Mouse (Mus musculus): ENCODE results near the gene Fga. TPM values are rescaled to one million over a fixed set of nuclear protein-coding genes. Genes with fewer than 3 reads are reported as not detected.

Gene Fga
- polyA plus RNA-seq (2014; fragmentation: Illumina TruSeq; extraction: RNeasy Lipid Tissue Mini Kit (QIAGEN cat#74804); ENCODE audit: low read depth, low replicate concordance): 10.9 TPM

DNA sequence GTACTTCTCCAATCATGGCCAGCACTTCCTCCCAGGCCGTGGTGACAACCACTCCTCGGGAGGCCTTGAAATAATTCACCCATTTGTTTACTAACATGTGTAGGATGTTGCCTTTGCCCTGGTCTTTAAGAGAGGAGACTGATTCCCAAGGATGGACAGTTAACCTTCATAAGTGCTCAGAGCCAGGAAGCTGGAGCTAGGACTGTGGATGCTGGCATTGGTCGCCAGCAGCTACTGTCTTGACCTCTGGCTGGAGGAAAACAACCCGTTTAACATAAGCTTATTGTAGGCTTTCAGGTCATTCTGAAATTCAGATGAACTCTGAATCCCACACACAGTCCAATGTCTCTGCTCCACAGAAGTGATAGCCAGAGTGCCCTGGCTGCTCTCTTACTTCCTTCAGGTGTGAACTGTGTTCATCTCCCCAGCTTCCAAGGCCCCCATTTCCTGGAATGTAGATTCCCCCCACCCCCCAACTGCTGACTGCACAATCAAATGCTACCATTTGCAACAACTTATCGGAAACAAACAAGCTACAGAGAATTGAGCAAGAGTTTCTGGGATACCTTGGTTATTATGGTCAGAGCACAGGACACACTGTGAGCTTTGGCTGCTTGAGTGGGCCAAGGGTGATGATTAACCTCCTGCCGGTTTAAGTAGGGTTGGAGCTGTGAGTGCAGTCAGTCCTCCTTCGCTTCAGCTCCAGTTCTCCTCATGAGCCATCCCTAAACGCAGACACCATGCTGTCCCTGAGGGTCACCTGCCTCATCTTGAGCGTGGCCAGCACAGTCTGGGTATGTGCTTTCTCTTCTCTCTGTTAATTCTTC, at the start of gene Fga:
Gene Fga (plus strand): TSS at position 602 of the 827 bp plus-strand sequence.

DNA sequence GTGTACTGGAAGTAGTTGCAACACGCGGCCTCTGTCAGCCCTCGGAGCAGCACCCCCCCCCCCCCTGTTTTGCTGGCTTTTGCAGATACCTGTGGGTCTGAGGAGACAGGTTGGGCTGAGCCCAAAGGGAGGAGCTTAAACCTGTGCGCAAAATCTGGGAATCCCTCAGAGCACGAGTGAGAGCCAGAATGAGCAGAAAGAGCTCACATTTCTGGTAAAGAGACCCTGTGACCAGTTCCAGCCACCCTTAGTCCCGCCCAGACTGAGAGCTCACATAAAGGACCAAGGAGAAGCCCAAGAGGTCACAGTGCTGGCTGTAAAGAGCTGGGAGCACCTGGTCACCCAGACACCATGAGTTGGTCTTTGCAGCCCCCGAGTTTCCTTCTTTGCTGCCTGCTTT, 18.3 kb upstream of the Fga start, which contains the start of gene Fgg:
Gene Fgg (plus strand): TSS at position 168 of the 400 bp plus-strand sequence.

DNA sequence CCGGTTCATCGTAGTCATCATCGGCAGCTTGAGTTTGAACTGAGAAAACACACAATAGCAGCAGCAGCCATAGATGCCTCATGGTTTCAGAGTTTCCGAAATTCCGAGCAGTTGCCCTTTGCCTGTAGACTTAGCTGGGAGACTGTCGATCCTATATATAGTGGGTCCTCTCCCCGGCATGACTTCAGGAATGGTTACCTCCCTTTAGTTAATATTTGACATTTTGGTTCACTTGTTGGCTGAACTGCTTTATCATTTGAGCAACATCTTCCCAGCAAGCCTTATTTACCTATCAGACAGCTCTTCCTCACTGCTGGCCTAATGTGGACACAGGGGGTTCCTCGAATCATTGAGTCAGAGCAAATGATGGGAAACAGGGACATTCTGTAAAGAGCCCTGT, 23.8 kb downstream of the Fga start, which contains the start of gene Fgb:
Gene Fgb (minus strand): TSS at position 184 of the 400 bp plus-strand sequence.

DNA sequence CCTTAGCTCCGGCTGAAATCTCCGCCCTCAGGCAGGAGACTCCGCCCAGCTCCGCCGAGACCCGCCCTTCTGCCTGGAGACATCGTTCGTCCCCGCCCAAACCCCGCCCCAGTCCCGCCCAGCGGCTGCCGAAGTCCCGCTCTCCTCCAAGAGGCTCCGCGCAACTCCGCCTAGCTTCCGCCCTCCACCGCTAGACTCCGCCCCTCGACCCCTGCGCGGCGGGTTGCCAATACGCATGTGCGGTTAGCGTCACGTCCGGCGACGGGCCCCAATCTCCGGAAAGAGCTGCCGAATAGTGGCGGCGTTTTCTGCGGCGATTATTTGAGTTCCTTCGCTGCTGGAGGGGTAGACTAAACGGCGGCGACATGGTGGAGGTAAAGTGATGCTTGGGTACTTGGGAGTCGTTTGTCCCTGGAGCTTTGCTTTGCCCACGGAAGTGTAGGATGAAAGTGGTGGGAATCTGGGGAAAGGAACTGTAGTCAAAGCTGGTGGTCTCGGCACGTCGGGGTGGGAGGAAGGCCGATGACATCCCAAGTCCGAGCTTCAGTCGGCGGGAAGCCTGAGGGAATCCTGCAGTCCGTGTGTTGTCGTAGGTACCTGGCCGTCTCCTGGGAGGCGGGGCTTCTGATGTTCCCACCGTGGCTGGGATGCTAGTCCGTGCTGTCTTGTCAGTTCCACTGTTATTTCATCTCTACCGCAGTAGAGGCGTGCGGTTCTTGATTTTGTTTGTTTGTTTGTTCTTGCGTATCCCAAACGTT, 29.6 kb downstream of the Fga start, which contains the start of gene Plrg1:
Gene Plrg1 (plus strand): TSS at position 242 of the 758 bp plus-strand sequence.

Other genes starting within 250 kb of the Fga start
- gene Rbm46, start 149.6 kb upstream of the Fga start, polyA plus RNA-seq (2014; fragmentation: Illumina TruSeq; extraction: RNeasy Lipid Tissue Mini Kit (QIAGEN cat#74804); ENCODE audit: low read depth, low replicate concordance): 1.7 TPM
- 0.92 TPM for gene Lrat, start 122.1 kb upstream of the Fga start, polyA plus RNA-seq (2014; fragmentation: Illumina TruSeq; extraction: RNeasy Lipid Tissue Mini Kit (QIAGEN cat#74804); ENCODE audit: low read depth, low replicate concordance)
- gene Fgg, start 18.4 kb upstream of the Fga start, polyA plus RNA-seq (2014; fragmentation: Illumina TruSeq; extraction: RNeasy Lipid Tissue Mini Kit (QIAGEN cat#74804); ENCODE audit: low read depth, low replicate concordance): 2.0 TPM
- 0.07 TPM for gene Fgb, start 23.8 kb downstream of the Fga start, polyA plus RNA-seq (2014; fragmentation: Illumina TruSeq; extraction: RNeasy Lipid Tissue Mini Kit (QIAGEN cat#74804); ENCODE audit: low read depth, low replicate concordance)
- 32.1 TPM for gene Plrg1, start 29.4 kb downstream of the Fga start, polyA plus RNA-seq (2014; fragmentation: Illumina TruSeq; extraction: RNeasy Lipid Tissue Mini Kit (QIAGEN cat#74804); ENCODE audit: low read depth, low replicate concordance)
- gene Dchs2, start 101.9 kb downstream of the Fga start, polyA plus RNA-seq (2014; fragmentation: Illumina TruSeq; extraction: RNeasy Lipid Tissue Mini Kit (QIAGEN cat#74804); ENCODE audit: low read depth, low replicate concordance): 0.35 TPM

Data from adipose tissue, adult 10 weeks (tissue).